Mouse (Mus musculus) MEL (cell line): ENCODE measurements around the gene Grm5. TPM values are rescaled to one million over a fixed set of nuclear protein-coding genes. Genes with fewer than 3 reads are reported as not detected.

ENCODE experiments used
- DNase-seq: peaks from one replicate; pipeline ENCODE4 v3.0.0; 2011; ENCODE audit warnings: low read depth, low spot score
- H3K27ac ChIP-seq: 2 replicates; pipeline ENCODE4 v1.5.1; 2012; ENCODE audit warnings: low read depth, mild to moderate bottlenecking, control low read depth, low read length, moderate library complexity; ENCODE audit not compliant: control insufficient read depth
- H3K27me3 ChIP-seq, 2 experiments: fragments of 150-350 bp in 1 of 2; sonication (generic) in 1 of 2; 2 replicates each; pipeline ENCODE4 v1.6.1; 2012; ENCODE audit warnings: low read length in 2 of 2, mild to moderate bottlenecking in 2 of 2, improper control_type of control experiment in 1 of 2, moderate library complexity in 1 of 2; ENCODE audit not compliant: insufficient read depth in 2 of 2, control insufficient read depth in 1 of 2
- H3K36me3 ChIP-seq, 2 experiments: 2 replicates each; pipeline ENCODE4 v1.6.1; 2012 to 2014; ENCODE audit warnings: low read length in 2 of 2, improper control_type of control experiment in 1 of 2, inconsistent platforms in 1 of 2, mild to moderate bottlenecking in 1 of 2; ENCODE audit not compliant: insufficient read depth in 2 of 2, control insufficient read depth in 1 of 2
- H3K4me1 ChIP-seq, 2 experiments: fragments of 150-350 bp in 1 of 2; sonication (generic) in 1 of 2; 2 replicates each; pipeline ENCODE4 v1.6.1; 2012; ENCODE audit warnings: low read length in 2 of 2, improper control_type of control experiment in 1 of 2, mild to moderate bottlenecking in 1 of 2; ENCODE audit not compliant: insufficient read depth in 2 of 2, control insufficient read depth in 1 of 2
- H3K4me3 ChIP-seq, 2 experiments: fragments of 150-350 bp in 1 of 2; sonication (generic) in 1 of 2; 2 replicates each; pipeline ENCODE4 v1.5.1; 2012; ENCODE audit warnings: low read depth in 2 of 2, low read length in 2 of 2, mild to moderate bottlenecking in 2 of 2, moderate library complexity in 2 of 2, control low read depth in 1 of 2, improper control_type of control experiment in 1 of 2; ENCODE audit not compliant: control insufficient read depth in 1 of 2, insufficient read depth in 1 of 2
- H3K79me2 ChIP-seq: 2 replicates; pipeline ENCODE4 v1.6.1; 2012; ENCODE audit warnings: mild to moderate bottlenecking, low read length, moderate library complexity; ENCODE audit not compliant: control insufficient read depth, poor library complexity, insufficient read depth
- H3K9ac ChIP-seq: 2 replicates; pipeline ENCODE4 v1.6.1; 2012; ENCODE audit warnings: low read depth, mild to moderate bottlenecking, control low read depth, low read length, moderate library complexity; ENCODE audit not compliant: control insufficient read depth, poor library complexity, severe bottlenecking
- H3K9me3 ChIP-seq: fragments of 150-350 bp; sonication (generic); replicated peaks from 2 replicates; pipeline ENCODE4 v1.6.1; 2012; ENCODE audit warnings: mild to moderate bottlenecking, low read length, improper control_type of control experiment, moderate library complexity; ENCODE audit not compliant: insufficient read depth
- BHLHE40 ChIP-seq: IDR thresholded peaks from 2 replicates; pipeline ENCODE4 v1.6.1; 2012; ENCODE audit warnings: low read depth, mild to moderate bottlenecking, inconsistent platforms, low read length, improper control_type of control experiment, borderline replicate concordance
- CHD2 ChIP-seq: IDR thresholded peaks from 2 replicates; pipeline ENCODE4 v1.6.1; 2011; ENCODE audit warnings: low read length, improper control_type of control experiment
- E2F4 ChIP-seq: IDR thresholded peaks from 2 replicates; pipeline ENCODE4 v1.6.1; 2011; ENCODE audit warnings: low read depth, low read length, improper control_type of control experiment, borderline replicate concordance
- EP300 ChIP-seq, 2 experiments: IDR thresholded peaks; 2 replicates each; pipeline ENCODE4 v1.6.1; 2011; ENCODE audit warnings: improper control_type of control experiment in 2 of 2, low read length in 2 of 2, low read depth in 1 of 2, mild to moderate bottlenecking in 1 of 2
- ETS1 ChIP-seq: IDR thresholded peaks from 2 replicates; pipeline ENCODE4 v1.6.1; 2012; ENCODE audit warnings: low read depth, mild to moderate bottlenecking, inconsistent platforms, low read length, improper control_type of control experiment, moderate library complexity
- KAT2A ChIP-seq: conservative IDR thresholded peaks from 2 replicates; pipeline ENCODE4 v1.6.1; 2012; ENCODE audit warnings: low read depth, low read length, improper control_type of control experiment, inconsistent platforms
- MAFK ChIP-seq: IDR thresholded peaks from 2 replicates; pipeline ENCODE4 v1.6.1; 2011; ENCODE audit warnings: low read depth, mild to moderate bottlenecking, low read length, improper control_type of control experiment, borderline replicate concordance
- MAX ChIP-seq: IDR thresholded peaks from 2 replicates; pipeline ENCODE4 v1.6.1; 2011; ENCODE audit warnings: low read length, improper control_type of control experiment
- MAZ ChIP-seq: IDR thresholded peaks from 2 replicates; pipeline ENCODE4 v1.6.1; 2012; ENCODE audit warnings: low read depth, mild to moderate bottlenecking, inconsistent platforms, low read length, improper control_type of control experiment
- MEF2A ChIP-seq: IDR thresholded peaks from 2 replicates; pipeline ENCODE4 v1.6.1; 2014; ENCODE audit warnings: low read depth, mild to moderate bottlenecking, inconsistent platforms, low read length, improper control_type of control experiment; ENCODE audit not compliant: poor library complexity, insufficient replicate concordance, severe bottlenecking; ENCODE audit errors: extremely low read depth
- MXI1 ChIP-seq: IDR thresholded peaks from 2 replicates; pipeline ENCODE4 v1.6.1; 2011; ENCODE audit warnings: mild to moderate bottlenecking, low read depth, low read length, improper control_type of control experiment
- MYC ChIP-seq: IDR thresholded peaks from 2 replicates; pipeline ENCODE4 v1.6.1; 2011; ENCODE audit warnings: low read depth, mild to moderate bottlenecking, low read length, improper control_type of control experiment, moderate library complexity
- NRF1 ChIP-seq: IDR thresholded peaks from 2 replicates; pipeline ENCODE4 v1.6.1; 2014; ENCODE audit warnings: low read depth, mild to moderate bottlenecking, inconsistent platforms, low read length, improper control_type of control experiment, moderate library complexity; ENCODE audit not compliant: poor library complexity, insufficient read depth, severe bottlenecking
- POLR2AphosphoS2 ChIP-seq: IDR thresholded peaks from 2 replicates; pipeline ENCODE4 v1.6.1; 2011; ENCODE audit warnings: low read length, improper control_type of control experiment
- POLR2AphosphoS5 ChIP-seq: IDR thresholded peaks from 2 replicates; pipeline ENCODE4 v1.6.1; 2012; ENCODE audit warnings: low read depth, borderline replicate concordance, mild to moderate bottlenecking, inconsistent platforms, low read length, moderate library complexity, mixed read lengths
- RCOR1 ChIP-seq: IDR thresholded peaks from 2 replicates; pipeline ENCODE4 v1.6.1; 2012; ENCODE audit warnings: low read depth, mild to moderate bottlenecking, inconsistent platforms, low read length, improper control_type of control experiment
- SIN3A ChIP-seq: IDR thresholded peaks from 2 replicates; pipeline ENCODE4 v1.6.1; 2012; ENCODE audit warnings: low read length, improper control_type of control experiment, inconsistent platforms
- TAL1 ChIP-seq: IDR thresholded peaks from 2 replicates; pipeline ENCODE4 v1.6.1; 2012; ENCODE audit warnings: mild to moderate bottlenecking, inconsistent platforms, low read length, moderate library complexity, mixed read lengths
- TBP ChIP-seq: IDR thresholded peaks from 2 replicates; pipeline ENCODE4 v1.8.0; 2011; ENCODE audit warnings: low read depth, low read length, improper control_type of control experiment
- UBTF ChIP-seq: IDR thresholded peaks from 2 replicates; pipeline ENCODE4 v1.6.1; 2012; ENCODE audit warnings: low read depth, mild to moderate bottlenecking, inconsistent platforms, low read length, improper control_type of control experiment, moderate library complexity, borderline replicate concordance; ENCODE audit not compliant: insufficient read depth
- USF1 ChIP-seq: IDR thresholded peaks from 2 replicates; pipeline ENCODE4 v1.6.1; 2014; ENCODE audit warnings: low read depth, mild to moderate bottlenecking, inconsistent platforms, low read length, improper control_type of control experiment, moderate library complexity
- ZC3H11A ChIP-seq: IDR thresholded peaks from 2 replicates; pipeline ENCODE4 v1.6.1; 2012; ENCODE audit warnings: low read depth, mild to moderate bottlenecking, inconsistent platforms, low read length, improper control_type of control experiment
- ZMIZ1 ChIP-seq: IDR thresholded peaks from 2 replicates; pipeline ENCODE4 v1.6.1; 2012; ENCODE audit warnings: low read depth, mild to moderate bottlenecking, inconsistent platforms, low read length, improper control_type of control experiment, moderate library complexity
- polyA plus RNA-seq, 2 experiments: library from polyadenylated mRNA; stranded (reverse) in 1 of 2; unstranded in 1 of 2; fragments of >175 nt in 1 of 2; fragments of >200 nt in 1 of 2; gene quantifications; 2 replicates each; pipeline versions ENCODE4 v1.2.1 to v1.2.4; 2012; ENCODE audit warnings: low replicate concordance in 2 of 2, low read depth in 1 of 2; ENCODE audit not compliant: insufficient read length in 2 of 2, insufficient read depth in 1 of 2, missing spikeins in 1 of 2
- total RNA-seq: library from RNA; depleted of rRNA; stranded (reverse); fragments of 300-350 nt; gene quantifications from 2 replicates; pipeline ENCODE4 v1.2.3, GENCODE M21; 2012

The Grm5 gene
- total and polyA plus RNA-seq, 3 experiments: 0.39 to 0.46 TPM; not detected in 1

- Histone ChIP-seq H3K9ac (no peak overlapping the region), H3K4me1 (no peaks in the 10 kb centered on the region), H3K4me3 (no peak overlapping the region), H3K27ac (no peak overlapping the region), H3K79me2 (no peaks in the 10 kb centered on the region), H3K27me3 (no peaks in the 10 kb centered on the region), H3K9me3 (no peaks in the 10 kb centered on the region), H3K36me3 (no peaks in the 10 kb centered on the region)
- TF ChIP-seq TBP (no peak), UBTF (no peak), ZC3H11A (no peak), BHLHE40 (no peak), NRF1 (no peak)
- no peak for DNase-seq
Observed at GRCm38 (mm10) chr7:88129536-88130487, 545.8 kb downstream of the Grm5 start.

- Histone ChIP-seq H3K27ac (no peak overlapping the region), H3K4me1 (no peaks in the 10 kb centered on the region), H3K36me3 (no peaks in the 10 kb centered on the region), H3K9me3 (no peaks in the 10 kb centered on the region), H3K9ac (no peak overlapping the region), H3K27me3 (no peaks in the 10 kb centered on the region), H3K79me2 (no peaks in the 10 kb centered on the region), H3K4me3 (no peak overlapping the region)
- no peak for DNase-seq
- TF ChIP-seq UBTF (no peak), E2F4 (no peak), RCOR1 (no peak), ZMIZ1 (no peak), CHD2 (no peak), SIN3A (no peak), USF1 (no peak)
Observed at GRCm38 (mm10) chr7:88130488-88130849, 546.5 kb downstream of the Grm5 start.

- Histone ChIP-seq H3K9ac (no peak overlapping the region), H3K79me2 (no peaks in the 10 kb centered on the region), H3K4me3 (no peak overlapping the region), H3K36me3 (no peaks in the 10 kb centered on the region), H3K9me3 (no peaks in the 10 kb centered on the region), H3K27ac (no peak overlapping the region), H3K27me3 (no peaks in the 10 kb centered on the region), H3K4me1 (no peaks in the 10 kb centered on the region)
- no peak for DNase-seq
- TF ChIP-seq MEF2A (no peak), KAT2A (no peak), RCOR1 (no peak), ZC3H11A (no peak), MAX (no peak), ETS1 (no peak), POLR2AphosphoS2 (no peak), MXI1 (no peak), MAFK (no peak), MYC (no peak), POLR2AphosphoS5 (no peak), EP300 (IDR thresholded peaks at IDR 0.05; ENCODE audit: low read depth in 1 of 2, low read length in 2 of 2) (no peak), MAZ (no peak), TAL1 (no peak)
Observed at GRCm38 (mm10) chr7:88159542-88160241, 575.7 kb downstream of the Grm5 start.
